In genomic region chr8:24359022-24359600, GRCm38 (mm10) we compare ENCODE assay signal across 23 mouse cellular contexts.
DNase-seq lines count a peak whose midpoint lies in the region; ATAC-seq and TF ChIP-seq lines count a peak whose summit lies in the region.
"Had no signal": no experiment of that assay in that cellular context is flagged by ENCODE, and none has a peak within 500 bp of the region (broad histone marks: within the 10 kb centered on the region; RNA-seq: fewer than 3 reads in every experiment).

No protein-coding gene starts in this region.

- no peaks in the 10 kb centered on the region for H3K9me3 ChIP-seq in lung, embryonic 14.5 days (ENCODE audit: low read depth, low read length)
- no peaks in the 10 kb centered on the region for H3K9me3 ChIP-seq in intestine, embryonic 15.5 days
- H3K9me3 ChIP-seq: heart, embryonic 15.5 days; hindbrain, embryonic 15.5 days; limb, embryonic 15.5 days; liver, embryonic 15.5 days had no signal

- peak; percentile 62; the same call in 1 of the 2 replicates for ATAC-seq in lung, embryonic 14.5 days (ENCODE audit: insufficient read depth)
- peak; percentile 88 for ATAC-seq in intestine, embryonic 15.5 days
- ATAC-seq: activated CD4-positive, CD25-positive, alpha-beta regulatory T cell, adult 4 months; forebrain, embryonic 14.5 days had no signal

- H3K4me1 ChIP-seq in lung, embryonic 14.5 days (ENCODE audit: insufficient read depth), result no peaks in the 10 kb centered on the region
- no peaks in the 10 kb centered on the region for H3K4me1 ChIP-seq in intestine, embryonic 15.5 days (replicated peaks)
- H3K4me1 ChIP-seq: hindbrain, embryonic 15.5 days; limb, embryonic 15.5 days; liver, embryonic 15.5 days had no signal

- H3K27me3 ChIP-seq in lung, embryonic 14.5 days (ENCODE audit: insufficient read depth, low read length), result no peaks in the 10 kb centered on the region
- H3K27me3 ChIP-seq in intestine, embryonic 15.5 days (replicated peaks), result no peaks in the 10 kb centered on the region
- H3K27me3 ChIP-seq: CH12.LX; heart, embryonic 15.5 days; hindbrain, embryonic 15.5 days; limb, embryonic 15.5 days; liver, embryonic 15.5 days had no signal

- no peak overlapping the region for H3K9ac ChIP-seq in lung, embryonic 14.5 days
- no peak overlapping the region for H3K9ac ChIP-seq in intestine, embryonic 15.5 days
- H3K9ac ChIP-seq: heart, embryonic 15.5 days; hindbrain, embryonic 15.5 days; limb, embryonic 15.5 days; liver, embryonic 15.5 days had no signal

- no peak for TF ChIP-seq CTCF in lung, embryonic 14.5 days (IDR thresholded peaks at IDR 0.05; ENCODE audit: low read depth)

- H3K4me2 ChIP-seq in lung, embryonic 14.5 days, result no peak overlapping the region
- no peak overlapping the region for H3K4me2 ChIP-seq in intestine, embryonic 15.5 days (replicated peaks)
- H3K4me2 ChIP-seq: heart, embryonic 15.5 days; hindbrain, embryonic 15.5 days; limb, embryonic 15.5 days; liver, embryonic 15.5 days had no signal

- no peak overlapping the region for H3K4me3 ChIP-seq in lung, embryonic 14.5 days (ENCODE audit: low read depth, low read length)
- H3K4me3 ChIP-seq in intestine, embryonic 15.5 days (replicated peaks), result no peak overlapping the region
- H3K4me3 ChIP-seq: heart, embryonic 15.5 days; hindbrain, embryonic 15.5 days; limb, embryonic 15.5 days; liver, embryonic 15.5 days had no signal

- peak; percentile 35 for DNase-seq in heart, adult 11 months
- no peak for DNase-seq in heart, adult 18-20 months
- DNase-seq in lung, embryonic 14.5 days, result no peak
- DNase-seq in lung, postnatal 36 days, result no peak
- DNase-seq in yolk sac, embryonic 10.5 days (ENCODE audit: low spot score), result peak; percentile 67
- no peak for DNase-seq in left cerebral cortex, adult 9 months (ENCODE audit: low spot score in 2 of 2)
- no peak for DNase-seq in B cell, adult 2 months
- DNase-seq: adrenal gland, postnatal 10 days; cerebellum, adult 9-10 months; gastrocnemius, postnatal 14 days; heart, postnatal 4 days; kidney, postnatal 14 days; lung, postnatal 14 days; retina, postnatal 1 day; thymus, postnatal 4 days had no signal

- no peak overlapping the region for H3K27ac ChIP-seq in lung, embryonic 14.5 days (ENCODE audit: low read depth)
- H3K27ac ChIP-seq in intestine, embryonic 15.5 days, result no peak overlapping the region
- H3K27ac ChIP-seq: heart, embryonic 15.5 days; hindbrain, embryonic 15.5 days; limb, embryonic 15.5 days; liver, embryonic 15.5 days had no signal

- H3K36me3 ChIP-seq in lung, embryonic 14.5 days (ENCODE audit: insufficient read depth), result no peaks in the 10 kb centered on the region
- no peaks in the 10 kb centered on the region for H3K36me3 ChIP-seq in intestine, embryonic 15.5 days
- H3K36me3 ChIP-seq: heart, embryonic 15.5 days; hindbrain, embryonic 15.5 days; limb, embryonic 15.5 days; liver, embryonic 15.5 days had no signal

Comparison
In these comparisons a context has a peak if more than half of its experiments do, and no peak if none do; other contexts are left out.
1. DNase-seq: peak in heart, adult 11 months (single experiment) and yolk sac, embryonic 10.5 days (single experiment); none in heart, adult 18-20 months (0 of 2), lung, embryonic 14.5 days (single experiment), lung, postnatal 36 days (single experiment), left cerebral cortex, adult 9 months (0 of 2) and B cell, adult 2 months (0 of 2).